Mouse (Mus musculus): ENCODE measurements around the gene Hs3st1. TPM values are rescaled to one million over a fixed set of nuclear protein-coding genes. Genes with fewer than 3 reads are reported as not detected.

Hs3st1 gene
- polyA plus RNA-seq, 1 experiment from 2014 or later = 4.3 TPM

GRCm38 (mm10) chr5:39639438-39640177 is 115.7 kb downstream of the Hs3st1 start:
- H3K9me3 ChIP-seq = no peaks in the 10 kb centered on the region
- no peak overlapping the region for H3K27ac ChIP-seq
- peaks cover 38% of the 10 kb centered on the region for H3K27me3 ChIP-seq
- no peaks in the 10 kb centered on the region for H3K36me3 ChIP-seq
- peaks cover 5% of the 10 kb centered on the region; the same call in 1 of the 2 replicates for H3K4me1 ChIP-seq (replicated peaks)
- H3K4me2 ChIP-seq = no peak overlapping the region
- WGBS = 48% methylated on average over 10 of the region's 10 CpGs
- H3K9ac ChIP-seq (replicated peaks) = no peak overlapping the region
- no peak for ATAC-seq (ENCODE audit: insufficient number of reproducible peaks, insufficient read depth, low FRiP score, low TSS enrichment, low read depth)
- no peak overlapping the region for H3K4me3 ChIP-seq (replicated peaks)

GRCm38 (mm10) chr5:39638926-39639325 is 116.3 kb downstream of the Hs3st1 start:
- Histone ChIP-seq H3K4me3 (replicated peaks) (no peak overlapping the region), H3K27ac (no peak overlapping the region), H3K36me3 (no peaks in the 10 kb centered on the region), H3K9me3 (no peaks in the 10 kb centered on the region), H3K4me2 (no peak overlapping the region), H3K27me3 (peaks cover 31% of the 10 kb centered on the region), H3K9ac (replicated peaks) (no peak overlapping the region), H3K4me1 (replicated peaks) (peaks cover 4% of the 10 kb centered on the region; the same call in 1 of the 2 replicates)
- ATAC-seq (ENCODE audit: insufficient number of reproducible peaks, insufficient read depth, low FRiP score, low TSS enrichment, low read depth) = no peak
- WGBS = 75% methylated on average over 5 of the region's 5 CpGs

- no peak overlapping the region for H3K4me3 ChIP-seq (replicated peaks)
- no peaks in the 10 kb centered on the region for H3K36me3 ChIP-seq
- H3K9me3 ChIP-seq = no peaks in the 10 kb centered on the region
- no peak overlapping the region for H3K9ac ChIP-seq (replicated peaks)
- H3K27ac ChIP-seq = no peak overlapping the region
- H3K4me1 ChIP-seq (replicated peaks) = no peaks in the 10 kb centered on the region; the same call in 1 of the 2 replicates
- 79% methylated on average over 6 of the region's 6 CpGs for WGBS
- no peak overlapping the region for H3K4me2 ChIP-seq
- ATAC-seq (ENCODE audit: insufficient number of reproducible peaks, insufficient read depth, low FRiP score, low TSS enrichment, low read depth) = no peak
- H3K27me3 ChIP-seq = peaks cover 21% of the 10 kb centered on the region
Observed at GRCm38 (mm10) chr5:39637874-39638273, 117.4 kb downstream of the Hs3st1 start.

- H3K9me3 ChIP-seq = no peaks in the 10 kb centered on the region
- no peaks in the 10 kb centered on the region for H3K4me1 ChIP-seq (replicated peaks)
- 90% methylated on average over 3 of the region's 3 CpGs for WGBS
- no peak overlapping the region for H3K4me3 ChIP-seq (replicated peaks)
- H3K4me2 ChIP-seq = no peak overlapping the region
- no peaks in the 10 kb centered on the region for H3K36me3 ChIP-seq
- ATAC-seq (ENCODE audit: insufficient number of reproducible peaks, insufficient read depth, low FRiP score, low TSS enrichment, low read depth) = no peak
- no peak overlapping the region for H3K9ac ChIP-seq (replicated peaks)
- 0 out of 2 replicates have a peak, but pooled peaks cover 6% of the 10 kb centered on the region for H3K27me3 ChIP-seq
- no peak overlapping the region for H3K27ac ChIP-seq
Observed at GRCm38 (mm10) chr5:39636090-39636489, 119.2 kb downstream of the Hs3st1 start.

GRCm38 (mm10) chr5:39634300-39635047 is 120.8 kb downstream of the Hs3st1 start:
- Histone ChIP-seq H3K4me3 (replicated peaks) (no peak overlapping the region), H3K36me3 (no peaks in the 10 kb centered on the region), H3K9ac (replicated peaks) (no peak overlapping the region), H3K4me2 (no peak overlapping the region), H3K27ac (no peak overlapping the region), H3K4me1 (replicated peaks) (no peaks in the 10 kb centered on the region), H3K9me3 (no peaks in the 10 kb centered on the region), H3K27me3 (no peaks in the 10 kb centered on the region)
- ATAC-seq (ENCODE audit: insufficient number of reproducible peaks, insufficient read depth, low FRiP score, low TSS enrichment, low read depth) = no peak
- WGBS = 89% methylated on average over 8 of the region's 8 CpGs

- no peak overlapping the region for H3K4me2 ChIP-seq
- WGBS = 80% methylated on average over 1 of the region's 1 CpGs
- no peaks in the 10 kb centered on the region for H3K9me3 ChIP-seq
- no peak overlapping the region for H3K9ac ChIP-seq (replicated peaks)
- ATAC-seq (ENCODE audit: insufficient number of reproducible peaks, insufficient read depth, low FRiP score, low TSS enrichment, low read depth) = no peak
- H3K27me3 ChIP-seq = no peaks in the 10 kb centered on the region
- no peaks in the 10 kb centered on the region for H3K4me1 ChIP-seq (replicated peaks)
- no peak overlapping the region for H3K27ac ChIP-seq
- no peaks in the 10 kb centered on the region for H3K36me3 ChIP-seq
- H3K4me3 ChIP-seq (replicated peaks) = no peak overlapping the region
Observed at GRCm38 (mm10) chr5:39633206-39633605, 122.1 kb downstream of the Hs3st1 start.

GRCm38 (mm10) chr5:39630841-39631240 is 124.4 kb downstream of the Hs3st1 start:
- H3K4me3 ChIP-seq (replicated peaks) = no peak overlapping the region
- 89% methylated on average over 5 of the region's 5 CpGs for WGBS
- no peak overlapping the region for H3K4me2 ChIP-seq
- H3K27me3 ChIP-seq = peaks cover 3% of the 10 kb centered on the region; the same call in 1 of the 2 replicates
- H3K9ac ChIP-seq (replicated peaks) = no peak overlapping the region
- no peaks in the 10 kb centered on the region for H3K36me3 ChIP-seq
- no peak overlapping the region for H3K27ac ChIP-seq
- no peak for ATAC-seq (ENCODE audit: insufficient number of reproducible peaks, insufficient read depth, low FRiP score, low TSS enrichment, low read depth)
- no peaks in the 10 kb centered on the region for H3K9me3 ChIP-seq
- no peaks in the 10 kb centered on the region for H3K4me1 ChIP-seq (replicated peaks)

GRCm38 (mm10) chr5:39625037-39625473 is 130.2 kb downstream of the Hs3st1 start:
- Histone ChIP-seq H3K4me1 (replicated peaks) (peaks cover 22% of the 10 kb centered on the region), H3K36me3 (no peaks in the 10 kb centered on the region), H3K4me2 (no peak overlapping the region), H3K9me3 (no peaks in the 10 kb centered on the region), H3K27ac (no peak overlapping the region), H3K9ac (replicated peaks) (no peak overlapping the region), H3K27me3 (peaks cover 3% of the 10 kb centered on the region; the same call in 1 of the 2 replicates), H3K4me3 (replicated peaks) (no peak overlapping the region)
- 55% methylated on average over 8 of the region's 8 CpGs for WGBS
- ATAC-seq (ENCODE audit: insufficient number of reproducible peaks, insufficient read depth, low FRiP score, low TSS enrichment, low read depth) = no peak

- no peak overlapping the region for H3K4me3 ChIP-seq (replicated peaks)
- WGBS = 63% methylated on average over 4 of the region's 4 CpGs
- no peak overlapping the region; the same call in 1 of the 2 replicates for H3K27ac ChIP-seq
- H3K4me2 ChIP-seq = no peak overlapping the region
- no peaks in the 10 kb centered on the region for H3K9me3 ChIP-seq
- ATAC-seq (ENCODE audit: insufficient number of reproducible peaks, insufficient read depth, low FRiP score, low TSS enrichment, low read depth) = no peak
- H3K4me1 ChIP-seq (replicated peaks) = peaks cover 22% of the 10 kb centered on the region
- peaks cover 3% of the 10 kb centered on the region; the same call in 1 of the 2 replicates for H3K27me3 ChIP-seq
- H3K9ac ChIP-seq (replicated peaks) = no peak overlapping the region
- no peaks in the 10 kb centered on the region for H3K36me3 ChIP-seq
Observed at GRCm38 (mm10) chr5:39624218-39624590, 131.1 kb downstream of the Hs3st1 start.

- peaks cover 3% of the 10 kb centered on the region; the same call in 1 of the 2 replicates for H3K27me3 ChIP-seq
- 63% methylated on average over 13 of the region's 13 CpGs for WGBS
- H3K9me3 ChIP-seq = no peaks in the 10 kb centered on the region
- no peaks in the 10 kb centered on the region for H3K36me3 ChIP-seq
- no peak for ATAC-seq (ENCODE audit: insufficient number of reproducible peaks, insufficient read depth, low FRiP score, low TSS enrichment, low read depth)
- no peak overlapping the region for H3K9ac ChIP-seq (replicated peaks)
- peaks cover 22% of the 10 kb centered on the region for H3K4me1 ChIP-seq (replicated peaks)
- H3K4me2 ChIP-seq = no peak overlapping the region
- H3K4me3 ChIP-seq (replicated peaks) = no peak overlapping the region
- no peak overlapping the region; the same call in 1 of the 2 replicates for H3K27ac ChIP-seq
Observed at GRCm38 (mm10) chr5:39623304-39624217, 131.7 kb downstream of the Hs3st1 start.

All from limb, embryonic 12.5 days (tissue).